Mouse (Mus musculus): ENCODE measurements around the gene 4931428F04Rik. TPM values are rescaled to one million over a fixed set of nuclear protein-coding genes. Genes with fewer than 3 reads are reported as not detected.

Gene 4931428F04Rik
- polyA plus RNA-seq, 1 experiment from 2014 or later = 17.9 TPM

- 74% methylated on average over 9 of the region's 9 CpGs for WGBS
- ATAC-seq (ENCODE audit: insufficient number of reproducible peaks, low FRiP score, low TSS enrichment, low read depth) = no peak
- H3K27me3 ChIP-seq (ENCODE audit: control insufficient read depth, insufficient read depth, low read length) = no peaks in the 10 kb centered on the region
Measured at GRCm38 (mm10) chr8:105304325-105305210, 14.9 kb upstream of the 4931428F04Rik start.

GRCm38 (mm10) chr8:105303874-105304273 lies 14.2 kb upstream of the 4931428F04Rik start:
- Histone ChIP-seq H3K4me3 (ENCODE audit: low read depth, low read length) (no peak overlapping the region), H3K36me3 (ENCODE audit: control insufficient read depth, insufficient read depth, low read length) (peaks cover 31% of the 10 kb centered on the region), H3K9me3 (ENCODE audit: control insufficient read depth, low read length) (no peaks in the 10 kb centered on the region), H3K27ac (replicated peaks; ENCODE audit: low read depth, low read length) (no peak overlapping the region), H3K9ac (ENCODE audit: low read length) (no peak overlapping the region), H3K4me1 (ENCODE audit: control insufficient read depth, insufficient read depth, low read length) (peaks cover 13% of the 10 kb centered on the region), H3K27me3 (ENCODE audit: control insufficient read depth, insufficient read depth, low read length) (no peaks in the 10 kb centered on the region), H3K4me2 (ENCODE audit: low read depth, severe bottlenecking) (no peak overlapping the region)
- DNase-seq (ENCODE audit: low spot score) (no peak), ATAC-seq (ENCODE audit: insufficient number of reproducible peaks, low FRiP score, low TSS enrichment, low read depth) (no peak)
- 85% methylated on average over 9 of the region's 9 CpGs for WGBS

More at GRCm38 (mm10) chr8:105304325-105305210, 14.9 kb upstream of the 4931428F04Rik start:
- Histone ChIP-seq H3K36me3 (ENCODE audit: control insufficient read depth, insufficient read depth, low read length) (peaks cover 31% of the 10 kb centered on the region), H3K27ac (replicated peaks; ENCODE audit: low read depth, low read length) (0 out of 2 replicates have a peak overlapping the region, but pooled peaks have one; percentile 21), H3K4me1 (ENCODE audit: control insufficient read depth, insufficient read depth, low read length) (peaks cover 12% of the 10 kb centered on the region), H3K4me2 (ENCODE audit: low read depth, severe bottlenecking) (no peak overlapping the region), H3K9me3 (ENCODE audit: control insufficient read depth, low read length) (no peaks in the 10 kb centered on the region), H3K4me3 (ENCODE audit: low read depth, low read length) (no peak overlapping the region), H3K9ac (ENCODE audit: low read length) (no peak overlapping the region)
- DNase-seq (ENCODE audit: low spot score) = no peak

- 92% methylated on average over 8 of the region's 8 CpGs for WGBS
- no peaks in the 10 kb centered on the region for H3K27me3 ChIP-seq (ENCODE audit: control insufficient read depth, insufficient read depth, low read length)
- ATAC-seq (ENCODE audit: insufficient number of reproducible peaks, low FRiP score, low TSS enrichment, low read depth) = no peak
- DNase-seq (ENCODE audit: low spot score) = no peak
- H3K4me1 ChIP-seq (ENCODE audit: control insufficient read depth, insufficient read depth, low read length) = peaks cover 18% of the 10 kb centered on the region
- H3K9ac ChIP-seq (ENCODE audit: low read length) = no peak overlapping the region
- no peak overlapping the region for H3K4me3 ChIP-seq (ENCODE audit: low read depth, low read length)
- no peaks in the 10 kb centered on the region for H3K9me3 ChIP-seq (ENCODE audit: control insufficient read depth, low read length)
- H3K4me2 ChIP-seq (ENCODE audit: low read depth, severe bottlenecking) = no peak overlapping the region
- H3K36me3 ChIP-seq (ENCODE audit: control insufficient read depth, insufficient read depth, low read length) = peaks cover 26% of the 10 kb centered on the region
- H3K27ac ChIP-seq (replicated peaks; ENCODE audit: low read depth, low read length) = no peak overlapping the region
Measured at GRCm38 (mm10) chr8:105303396-105303795, 13.7 kb upstream of the 4931428F04Rik start.

- Histone ChIP-seq H3K27ac (replicated peaks; ENCODE audit: low read depth, low read length) (no peak overlapping the region), H3K27me3 (ENCODE audit: control insufficient read depth, insufficient read depth, low read length) (no peaks in the 10 kb centered on the region), H3K4me1 (ENCODE audit: control insufficient read depth, insufficient read depth, low read length) (peaks cover 10% of the 10 kb centered on the region), H3K9me3 (ENCODE audit: control insufficient read depth, low read length) (no peaks in the 10 kb centered on the region), H3K4me2 (ENCODE audit: low read depth, severe bottlenecking) (no peak overlapping the region), H3K9ac (ENCODE audit: low read length) (no peak overlapping the region), H3K4me3 (ENCODE audit: low read depth, low read length) (no peak overlapping the region), H3K36me3 (ENCODE audit: control insufficient read depth, insufficient read depth, low read length) (peaks cover 22% of the 10 kb centered on the region; the same call in 1 of the 2 replicates)
- no peak for ATAC-seq (ENCODE audit: insufficient number of reproducible peaks, low FRiP score, low TSS enrichment, low read depth)
- 91% methylated on average over 8 of the region's 8 CpGs for WGBS
- DNase-seq (ENCODE audit: low spot score) = no peak
Measured at GRCm38 (mm10) chr8:105299962-105300361, 10.3 kb upstream of the 4931428F04Rik start.

GRCm38 (mm10) chr8:105298351-105299252 lies 8.9 kb upstream of the 4931428F04Rik start:
- Histone ChIP-seq H3K9me3 (ENCODE audit: control insufficient read depth, low read length) (no peaks in the 10 kb centered on the region), H3K27me3 (ENCODE audit: control insufficient read depth, insufficient read depth, low read length) (no peaks in the 10 kb centered on the region), H3K9ac (ENCODE audit: low read length) (peak overlapping the region; percentile 84), H3K27ac (replicated peaks; ENCODE audit: low read depth, low read length) (no peak overlapping the region), H3K4me2 (ENCODE audit: low read depth, severe bottlenecking) (peak overlapping the region; percentile 91), H3K4me3 (ENCODE audit: low read depth, low read length) (peak overlapping the region; percentile 99), H3K36me3 (ENCODE audit: control insufficient read depth, insufficient read depth, low read length) (peaks cover 22% of the 10 kb centered on the region; the same call in 1 of the 2 replicates), H3K4me1 (ENCODE audit: control insufficient read depth, insufficient read depth, low read length) (peaks cover 10% of the 10 kb centered on the region)
- DNase-seq (ENCODE audit: low spot score) (no peak), ATAC-seq (ENCODE audit: insufficient number of reproducible peaks, low FRiP score, low TSS enrichment, low read depth) (no peak)
- 60% methylated on average over 18 of the region's 18 CpGs for WGBS

- Histone ChIP-seq H3K4me2 (ENCODE audit: low read depth, severe bottlenecking) (peak within 1 kb of the TSS; percentile 91), H3K27ac (replicated peaks; ENCODE audit: low read depth, low read length) (peak within 1 kb of the TSS; percentile 52; the same call in 1 of the 2 replicates), H3K36me3 (ENCODE audit: control insufficient read depth, insufficient read depth, low read length) (peaks cover 19% of the 10 kb centered on the region; the same call in 1 of the 2 replicates), H3K9ac (ENCODE audit: low read length) (peak within 1 kb of the TSS; percentile 84), H3K4me3 (ENCODE audit: low read depth, low read length) (peak within 1 kb of the TSS; percentile 99), H3K27me3 (ENCODE audit: control insufficient read depth, insufficient read depth, low read length) (peaks cover 2% of the 10 kb centered on the region; the same call in 1 of the 2 replicates), H3K9me3 (ENCODE audit: control insufficient read depth, low read length) (no peaks in the 10 kb centered on the region), H3K4me1 (ENCODE audit: control insufficient read depth, insufficient read depth, low read length) (peaks cover 10% of the 10 kb centered on the region)
- ATAC-seq (ENCODE audit: insufficient number of reproducible peaks, low FRiP score, low TSS enrichment, low read depth) (peak; percentile 77), DNase-seq (ENCODE audit: low spot score) (peak; percentile 95)
- WGBS = 0% methylated on average over 58 of the region's 58 CpGs
Measured at GRCm38 (mm10) chr8:105297511-105298192, 8.0 kb upstream of the 4931428F04Rik start, which contains the start of gene E2f4. TSS of gene E2f4 (plus strand) at chr8:105297663.

GRCm38 (mm10) chr8:105295895-105296573 lies 6.4 kb upstream of the 4931428F04Rik start, which contains the start of gene Exoc3l:
TSS of gene Exoc3l (minus strand) at chr8:105296101.
- no peak within 1 kb of the TSS for H3K9ac ChIP-seq (ENCODE audit: low read length)
- peaks cover 2% of the 10 kb centered on the region; the same call in 1 of the 2 replicates for H3K27me3 ChIP-seq (ENCODE audit: control insufficient read depth, insufficient read depth, low read length)
- ATAC-seq (ENCODE audit: insufficient number of reproducible peaks, low FRiP score, low TSS enrichment, low read depth) = no peak
- H3K9me3 ChIP-seq (ENCODE audit: control insufficient read depth, low read length) = no peaks in the 10 kb centered on the region
- H3K4me2 ChIP-seq (ENCODE audit: low read depth, severe bottlenecking) = peak within 1 kb of the TSS; percentile 91
- H3K4me1 ChIP-seq (ENCODE audit: control insufficient read depth, insufficient read depth, low read length) = peaks cover 10% of the 10 kb centered on the region
- H3K36me3 ChIP-seq (ENCODE audit: control insufficient read depth, insufficient read depth, low read length) = peaks cover 10% of the 10 kb centered on the region; the same call in 1 of the 2 replicates
- H3K4me3 ChIP-seq (ENCODE audit: low read depth, low read length) = peak within 1 kb of the TSS; percentile 99; the same call in 1 of the 2 replicates
- DNase-seq (ENCODE audit: low spot score) = no peak
- H3K27ac ChIP-seq (replicated peaks; ENCODE audit: low read depth, low read length) = no peak within 1 kb of the TSS
- 65% methylated on average over 11 of the region's 11 CpGs for WGBS

Measured in limb, embryonic 11.5 days (tissue).